Mouse (Mus musculus) liver, adult 2 months (tissue): ENCODE results near the gene Steap4.

Experiments
- CTCF ChIP-seq: fragments of 200-500 bp; IDR thresholded peaks from 2 replicates; pipeline ENCODE4 v1.5.1; 2011; ENCODE audit warnings: low read depth, low read length, control low read depth
- POLR2A ChIP-seq: fragments of 200-500 bp; IDR thresholded peaks from 2 replicates; pipeline ENCODE4 v1.6.1; 2011; ENCODE audit warnings: low read length, control low read depth; ENCODE audit not compliant: insufficient read depth; ENCODE audit errors: extremely low read depth

- TF ChIP-seq POLR2A, result no peak
- TF ChIP-seq CTCF, result no peak
These were observed 28.2 kb downstream of the Steap4 start for GRCm38 (mm10) chr5:7988415-7988814.
